Mouse (Mus musculus): ENCODE results near the gene Arid3a. TPM values are rescaled to one million over a fixed set of nuclear protein-coding genes. Genes with fewer than 3 reads are reported as not detected.
A peak's percentile ranks its signal among the peaks of the same experiment; 100 is the strongest.

The Arid3a gene
- polyA plus RNA-seq, 1 experiment from 2014 or later = 5.9 TPM

GRCm38 (mm10) chr10:79974087-79974486 is 47.2 kb downstream of the Arid3a start:
- no peak for DNase-seq (ENCODE audit: low read depth, low spot score)
- in situ Hi-C loops (cut with MboI; ENCODE audit: low pct_unique_long_range_greater_than_20kb) = no loop called here
- ATAC-seq = no peak
- ChIA-PET CTCF (interaction anchor here (0.8 to 2.4 kb wide), 3 partner anchors 11 to 14 kb away, joined by 3 to 11 read pairs (median 3); partner anchors contain the start of genes Tmem259 and Wdr18), POLR2A (no interaction called here)
- no peaks in the 10 kb centered on the region for H3K27me3 ChIP-seq
- no peak for TF ChIP-seq CTCF (IDR thresholded peaks at IDR 0.05)

GRCm38 (mm10) chr10:79974668-79975067 is 47.8 kb downstream of the Arid3a start:
- ATAC-seq (no peak), DNase-seq (ENCODE audit: low read depth, low spot score) (no peak)
- no peak for TF ChIP-seq CTCF (IDR thresholded peaks at IDR 0.05)
- in situ Hi-C loops (cut with MboI; ENCODE audit: low pct_unique_long_range_greater_than_20kb) = no loop called here
- CTCF ChIA-PET = interaction anchor here (1.4 to 2.4 kb wide), 2 partner anchors 10 to 15 kb away, joined by 3 to 11 read pairs; partner anchors contain the start of genes Tmem259 and Wdr18
- no peaks in the 10 kb centered on the region for H3K27me3 ChIP-seq
- POLR2A ChIA-PET = no interaction called here

- TF ChIP-seq CTCF (IDR thresholded peaks at IDR 0.05) = no peak
- DNase-seq (ENCODE audit: low read depth, low spot score) = no peak
- in situ Hi-C loops (cut with MboI; ENCODE audit: low pct_unique_long_range_greater_than_20kb) = no loop called here
- no peaks in the 10 kb centered on the region for H3K27me3 ChIP-seq
- ATAC-seq = no peak
- ChIA-PET POLR2A (no interaction called here), CTCF (interaction anchor here (2.4 kb wide), 1 partner anchor 9 kb away, joined by 11 read pairs; the partner anchor contains the start of gene Tmem259)
These were observed 49.4 kb downstream of the Arid3a start for GRCm38 (mm10) chr10:79976071-79976721.

GRCm38 (mm10) chr10:79976722-79977107 is 49.9 kb downstream of the Arid3a start:
- no peaks in the 10 kb centered on the region for H3K27me3 ChIP-seq
- DNase-seq (ENCODE audit: low read depth, low spot score) (no peak), ATAC-seq (no peak)
- POLR2A ChIA-PET = no interaction called here
- no peak for TF ChIP-seq CTCF (IDR thresholded peaks at IDR 0.05)
- in situ Hi-C loops (cut with MboI; ENCODE audit: low pct_unique_long_range_greater_than_20kb) = no loop called here
- CTCF ChIA-PET = no interaction called here

GRCm38 (mm10) chr10:79977324-79977723 is 50.5 kb downstream of the Arid3a start:
- CTCF ChIA-PET = no interaction called here
- no peak for TF ChIP-seq CTCF (IDR thresholded peaks at IDR 0.05)
- no peak for ATAC-seq

GRCm38 (mm10) chr10:79978061-79978460 is 51.2 kb downstream of the Arid3a start:
- CTCF ChIA-PET = no interaction called here
- no peak for TF ChIP-seq CTCF (IDR thresholded peaks at IDR 0.05)
- DNase-seq (ENCODE audit: low read depth, low spot score) = no peak
- no peaks in the 10 kb centered on the region for H3K27me3 ChIP-seq
- ATAC-seq = no peak
- in situ Hi-C loops (cut with MboI; ENCODE audit: low pct_unique_long_range_greater_than_20kb) = no loop called here
- POLR2A ChIA-PET = no interaction called here

More at GRCm38 (mm10) chr10:79977324-79977723, 50.5 kb downstream of the Arid3a start:
- DNase-seq (ENCODE audit: low read depth, low spot score) = no peak
- no peaks in the 10 kb centered on the region for H3K27me3 ChIP-seq
- in situ Hi-C loops (cut with MboI; ENCODE audit: low pct_unique_long_range_greater_than_20kb) = no loop called here
- POLR2A ChIA-PET = no interaction called here

DNA sequence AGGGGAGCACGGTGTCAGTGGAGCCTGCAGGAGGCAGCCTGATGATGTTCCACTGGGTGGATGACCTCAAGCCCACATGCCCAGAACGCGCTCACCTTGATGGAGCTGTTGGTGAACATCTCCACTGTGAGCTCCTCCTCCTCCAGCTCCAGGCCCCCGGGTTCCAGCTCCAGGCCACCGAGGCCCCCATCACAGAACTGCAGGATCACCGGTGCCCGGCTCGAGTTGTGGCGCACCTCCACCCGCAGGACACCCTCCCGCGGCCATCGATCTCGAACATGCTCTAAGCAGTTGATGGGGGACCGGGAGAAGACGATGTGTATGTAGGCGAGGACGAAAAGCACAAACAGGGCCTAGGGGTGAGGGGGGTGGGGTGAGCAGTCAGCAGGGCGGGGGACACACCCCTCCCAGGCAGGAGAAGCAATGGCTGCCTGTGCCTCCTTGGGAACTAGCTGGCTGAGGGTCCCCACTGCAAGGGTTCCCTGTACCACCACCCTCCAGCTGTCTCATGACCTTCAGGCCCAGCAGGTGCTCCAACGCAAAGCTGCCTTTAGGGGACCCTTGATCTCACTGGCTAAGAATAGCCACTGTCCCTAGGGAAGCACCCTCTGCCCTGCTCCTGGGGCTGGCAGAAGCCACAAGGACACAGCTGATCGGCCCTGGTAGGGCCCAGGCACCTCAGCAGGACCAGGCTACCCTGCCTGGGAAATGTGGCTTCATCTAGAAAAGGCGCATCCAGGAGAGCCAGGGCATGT is 52.7 kb downstream of the Arid3a start:
- no peaks in the 10 kb centered on the region for H3K27me3 ChIP-seq
- CTCF ChIA-PET = interaction anchor here (0.7 to 1.8 kb wide), 2 partner anchors 19 to 20 kb away, joined by 3 to 5 read pairs; partner anchors contain the start of gene Wdr18
- POLR2A ChIA-PET = interaction anchor here (1.2 kb wide), 1 partner anchor 19 kb away, joined by 4 read pairs; no protein-coding TSS in a partner anchor
- ATAC-seq = no peak
- no peak for TF ChIP-seq CTCF (IDR thresholded peaks at IDR 0.05)
- DNase-seq (ENCODE audit: low read depth, low spot score) = no peak
- in situ Hi-C loops (cut with MboI; ENCODE audit: low pct_unique_long_range_greater_than_20kb) = loop anchor here (10.0 kb wide), 1 partner anchor 275 kb away; no protein-coding TSS in a partner anchor

- TF ChIP-seq CTCF (IDR thresholded peaks at IDR 0.05) = no peak
- ATAC-seq = no peak
- H3K27me3 ChIP-seq = no peaks in the 10 kb centered on the region
- no peak for DNase-seq (ENCODE audit: low read depth, low spot score)
- ChIA-PET CTCF (interaction anchor here (1.2 to 1.9 kb wide), 2 partner anchors 10 to 23 kb away, joined by 4 read pairs; partner anchors contain the start of gene Wdr18), POLR2A (interaction anchor here (0.8 to 1.5 kb wide), 2 partner anchors 14 to 158 kb away, joined by 4 read pairs; partner anchors contain the start of gene Cbarp)
- in situ Hi-C loops (cut with MboI; ENCODE audit: low pct_unique_long_range_greater_than_20kb) = loop anchor here (10.0 kb wide), 1 partner anchor 272 kb away; no protein-coding TSS in a partner anchor
These were observed 56.4 kb downstream of the Arid3a start for GRCm38 (mm10) chr10:79983205-79983604.

- TF ChIP-seq CTCF (IDR thresholded peaks at IDR 0.05) = no peak
- in situ Hi-C loops (cut with MboI; ENCODE audit: low pct_unique_long_range_greater_than_20kb) = loop anchor here (10.0 kb wide), 1 partner anchor 271 kb away; no protein-coding TSS in a partner anchor
- POLR2A ChIA-PET = interaction anchor here (1.0 to 1.6 kb wide), 4 partner anchors 12 to 136 kb away, joined by 3 to 11 read pairs (median 4); no protein-coding TSS in a partner anchor
- DNase-seq (ENCODE audit: low read depth, low spot score) (no peak), ATAC-seq (no peak)
- H3K27me3 ChIP-seq = no peaks in the 10 kb centered on the region
- CTCF ChIA-PET = interaction anchor here (1.3 to 3.9 kb wide), 10 partner anchors 9 to 182 kb away, joined by 3 to 46 read pairs (median 5); partner anchors contain the start of genes Cbarp, Cirbp and Med16
These were observed 56.8 kb downstream of the Arid3a start for GRCm38 (mm10) chr10:79983670-79984069.

DNA sequence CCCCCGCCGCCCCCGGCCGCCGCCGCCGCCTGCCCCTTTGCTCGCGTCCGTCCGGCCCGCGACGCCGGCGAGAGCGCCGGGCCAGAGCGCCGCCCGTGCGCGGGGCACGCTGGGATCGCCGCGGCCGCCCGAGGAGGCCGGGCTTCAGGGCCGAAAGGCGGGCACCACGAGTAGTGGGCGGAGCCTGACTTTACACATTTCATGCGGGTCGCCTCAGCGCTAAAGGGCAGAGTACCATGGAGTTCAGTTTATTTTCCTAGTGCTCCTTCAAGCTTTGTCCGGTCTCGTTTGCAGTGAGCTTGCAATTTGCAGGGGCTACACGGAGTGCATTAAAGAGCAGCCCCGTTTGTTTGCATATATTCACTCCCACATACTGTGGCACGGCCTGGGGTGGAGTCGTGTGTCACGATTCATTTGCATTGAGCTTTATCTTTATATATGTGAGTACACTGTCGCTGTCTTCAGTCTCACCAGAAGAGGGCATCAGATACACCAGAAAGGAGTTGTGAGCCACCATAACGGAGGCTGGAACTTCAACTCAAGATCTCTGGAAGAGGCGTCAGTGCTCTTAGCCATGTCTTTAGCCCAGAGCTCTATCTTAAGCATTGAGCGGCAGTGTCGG is 57.5 kb downstream of the Arid3a start, which contains the start of gene Tmem259:
Gene Tmem259, minus strand, starts transcription at position 136 of the 622 bp plus-strand sequence.
- ATAC-seq = peak; percentile 45
- POLR2A ChIA-PET = interaction anchor here (0.6 to 1.6 kb wide), 10 partner anchors 11 to 157 kb away, joined by 3 to 11 read pairs (median 4); partner anchors contain the start of gene Polr2e
- no peak for TF ChIP-seq CTCF (IDR thresholded peaks at IDR 0.05)
- in situ Hi-C loops (cut with MboI; ENCODE audit: low pct_unique_long_range_greater_than_20kb) = loop anchor here (10.0 kb wide), 1 partner anchor 270 kb away; no protein-coding TSS in a partner anchor
- no peaks in the 10 kb centered on the region for H3K27me3 ChIP-seq
- CTCF ChIA-PET = interaction anchor here (0.7 to 3.9 kb wide), 19 partner anchors 9 to 182 kb away, joined by 3 to 46 read pairs (median 4); partner anchors contain the start of genes Cbarp, Cirbp, Med16 and Wdr18
- DNase-seq (ENCODE audit: low read depth, low spot score) = peak; percentile 84
